ENCODE assay signal across 8 mouse cellular contexts in genomic region chr3:127625296-127625695, GRCm38 (mm10). TPM values are rescaled to one million over a fixed set of nuclear protein-coding genes. Genes with fewer than 3 reads are reported as not detected.
DNase-seq lines count a peak whose midpoint lies in the region; ATAC-seq and TF ChIP-seq lines count a peak whose summit lies in the region.

No protein-coding gene starts in this region.

- no peaks in the 10 kb centered on the region for H3K9me3 ChIP-seq in intestine, embryonic 15.5 days
- no peaks in the 10 kb centered on the region for H3K9me3 ChIP-seq in midbrain, embryonic 16.5 days (replicated peaks; ENCODE audit: control insufficient read depth, low read length, poor library complexity, severe bottlenecking)
- H3K9me3 ChIP-seq in stomach, embryonic 15.5 days: no peaks in the 10 kb centered on the region

- TF ChIP-seq CTCF in liver, adult 2 months (IDR thresholded peaks at IDR 0.05; ENCODE audit: low read depth, low read length): peak; percentile 87

- H3K36me3 ChIP-seq in intestine, embryonic 15.5 days: no peaks in the 10 kb centered on the region
- H3K36me3 ChIP-seq in liver, adult 2 months (ENCODE audit: control insufficient read depth, insufficient read depth, low read length): no peaks in the 10 kb centered on the region
- H3K36me3 ChIP-seq in midbrain, embryonic 16.5 days (ENCODE audit: control insufficient read depth, insufficient read depth, low read length): no peaks in the 10 kb centered on the region
- H3K36me3 ChIP-seq in stomach, embryonic 15.5 days: no peaks in the 10 kb centered on the region

- H3K27me3 ChIP-seq in intestine, embryonic 15.5 days (replicated peaks): peaks cover 48% of the 10 kb centered on the region
- peaks cover 19% of the 10 kb centered on the region; the same call in 1 of the 2 replicates for H3K27me3 ChIP-seq in liver, adult 2 months (ENCODE audit: control insufficient read depth, insufficient read depth, low read length)
- peaks cover 40% of the 10 kb centered on the region for H3K27me3 ChIP-seq in midbrain, embryonic 16.5 days (ENCODE audit: control insufficient read depth, insufficient read depth, low read depth, low read length)
- peaks cover 58% of the 10 kb centered on the region for H3K27me3 ChIP-seq in stomach, embryonic 15.5 days (replicated peaks)

- peak overlapping the region; percentile 83 for H3K4me2 ChIP-seq in intestine, embryonic 15.5 days (replicated peaks)
- H3K4me2 ChIP-seq in midbrain, embryonic 16.5 days (ENCODE audit: low read length): peak overlapping the region; percentile 63
- peak overlapping the region; percentile 83 for H3K4me2 ChIP-seq in stomach, embryonic 15.5 days

- peaks cover 17% of the 10 kb centered on the region for H3K4me1 ChIP-seq in intestine, embryonic 15.5 days (replicated peaks)
- no peaks in the 10 kb centered on the region for H3K4me1 ChIP-seq in liver, adult 2 months (ENCODE audit: control insufficient read depth, insufficient read depth, low read length)
- H3K4me1 ChIP-seq in midbrain, embryonic 16.5 days (ENCODE audit: control insufficient read depth, insufficient read depth, low read length): peaks cover 5% of the 10 kb centered on the region
- no peaks in the 10 kb centered on the region for H3K4me1 ChIP-seq in stomach, embryonic 15.5 days

- H3K79me2 ChIP-seq in liver, adult 2 months (ENCODE audit: control insufficient read depth, insufficient read depth, low read length): no peaks in the 10 kb centered on the region

- H3K27ac ChIP-seq in intestine, embryonic 15.5 days: no peak overlapping the region
- no peak overlapping the region for H3K27ac ChIP-seq in liver, adult 2 months (replicated peaks; ENCODE audit: insufficient read depth, low read depth, low read length)
- no peak overlapping the region for H3K27ac ChIP-seq in midbrain, embryonic 16.5 days (ENCODE audit: low read length)
- no peak overlapping the region for H3K27ac ChIP-seq in stomach, embryonic 15.5 days

- DNase-seq in ovary, postnatal 14 days (ENCODE audit: low spot score): peak; percentile 55
- DNase-seq in ovary, postnatal 10 days (ENCODE audit: low spot score): no peak
- DNase-seq in cerebellum, postnatal 25 days: peak; percentile 66 to 75
- DNase-seq in gastrocnemius, postnatal 10 days: peak; percentile 81
- DNase-seq in liver, adult 2 months (ENCODE audit: extremely low read depth, low read depth, low spot score): no peak

- peak overlapping the region; percentile 38 for H3K4me3 ChIP-seq in intestine, embryonic 15.5 days (replicated peaks)
- peak overlapping the region; percentile 40; the same call in 1 of the 2 replicates for H3K4me3 ChIP-seq in liver, adult 2 months (ENCODE audit: insufficient read depth, low read depth, low read length)
- peak overlapping the region; percentile 36 for H3K4me3 ChIP-seq in midbrain, embryonic 16.5 days (ENCODE audit: low read depth, low read length)
- peak overlapping the region; percentile 40 for H3K4me3 ChIP-seq in stomach, embryonic 15.5 days (replicated peaks)

- peak; percentile 80 for ATAC-seq in intestine, embryonic 15.5 days
- peak; percentile 74 for ATAC-seq in midbrain, embryonic 16.5 days
- peak; percentile 50; the same call in 1 of the 2 replicates for ATAC-seq in stomach, embryonic 15.5 days (ENCODE audit: insufficient read depth, low FRiP score, low read depth)

- WGBS in intestine, embryonic 15.5 days: under 1% methylated on average over 36 of the region's 36 CpGs
- WGBS in liver, adult 2 months: 2% methylated on average over 36 of the region's 36 CpGs
- WGBS in midbrain, embryonic 16.5 days: 1% methylated on average over 36 of the region's 36 CpGs
- WGBS in stomach, embryonic 15.5 days: under 1% methylated on average over 36 of the region's 36 CpGs

- H3K9ac ChIP-seq in intestine, embryonic 15.5 days: no peak overlapping the region
- no peak overlapping the region for H3K9ac ChIP-seq in liver, adult 2 months (ENCODE audit: low read depth, low read length)
- H3K9ac ChIP-seq in midbrain, embryonic 16.5 days (ENCODE audit: low read depth, low read length): peak overlapping the region; percentile 48; the same call in 1 of the 2 replicates
- no peak overlapping the region for H3K9ac ChIP-seq in stomach, embryonic 15.5 days

- TF ChIP-seq POLR2A in liver, adult 2 months (IDR thresholded peaks at IDR 0.05; ENCODE audit: extremely low read depth, insufficient read depth, low read length): no peak

RNA-seq across cellular contexts. Expression of gene Neurog2, which starts 7.6 kb away (rescaled TPM):
- not detected for total RNA-seq in gastrocnemius, postnatal 10 days (2021)
- 0.19 TPM in 1 of 2 replicates, not detected in the other for polyA plus RNA-seq in intestine, embryonic 15.5 days (2015; fragmentation: Nextera tagmentation; extraction: Ambion mirVana)
- not detected in 2 replicates for total RNA-seq in liver, adult 2 months (2014; rRNA removed)
- not detected in 2 replicates for polyA plus RNA-seq in liver, adult 2 months (2012; rRNA removed)
- 5.2 and 16.9 TPM in 2 replicates for polyA plus RNA-seq in midbrain, embryonic 16.5 days (2015; fragmentation: Nextera tagmentation; extraction: Ambion mirVana)
- polyA plus RNA-seq in stomach, embryonic 15.5 days (2015; fragmentation: Nextera tagmentation; extraction: Ambion mirVana): 0.08 TPM in 1 of 2 replicates, not detected in the other

Comparison
In these comparisons a context has a peak if more than half of its experiments do, and no peak if none do; other contexts are left out.
1. DNase-seq: peak in ovary, postnatal 14 days (single experiment), cerebellum, postnatal 25 days (2 of 2) and gastrocnemius, postnatal 10 days (single experiment); none in ovary, postnatal 10 days (single experiment) and liver, adult 2 months (single experiment).
2. Peak in every context shown above with its lines, with median percentiles within 50 percentile points of each other: ATAC-seq, H3K4me2 ChIP-seq and H3K4me3 ChIP-seq.